Mouse (Mus musculus) intestine, postnatal 0 days (tissue): ENCODE data around the gene En1. TPM values are rescaled to one million over a fixed set of nuclear protein-coding genes. Genes with fewer than 3 reads are reported as not detected.
A peak's percentile ranks its signal among the peaks of the same experiment; 100 is the strongest.

Experiments
- ATAC-seq: fragments of 200-750 bp; cut with Nextera tagmentation; 2 replicates; pipeline ENCODE4 v1.8.0; 2017; ENCODE audit warnings: mild to moderate bottlenecking, moderate TSS enrichment, moderate library complexity
- H3K27ac ChIP-seq: fragments of 300-500 bp; sonication (generic); 2 replicates; pipeline ENCODE4 v1.5.1; 2014; ENCODE audit warnings: mild to moderate bottlenecking, low read depth, low read length, moderate library complexity
- H3K27me3 ChIP-seq: fragments of 300-500 bp; sonication (generic); replicated peaks from 2 replicates; pipeline ENCODE4 v1.6.1; 2014; ENCODE audit warnings: low read length, mixed read lengths; ENCODE audit not compliant: control insufficient read depth, insufficient read depth
- H3K36me3 ChIP-seq: fragments of 300-500 bp; sonication (generic); 2 replicates; pipeline ENCODE4 v1.6.1; 2014; ENCODE audit warnings: mild to moderate bottlenecking, moderate library complexity; ENCODE audit not compliant: control insufficient read depth, insufficient read depth
- H3K4me1 ChIP-seq: fragments of 300-500 bp; sonication (generic); replicated peaks from 2 replicates; pipeline ENCODE4 v1.6.1; 2014; ENCODE audit warnings: antibody characterized with exemption, low read length, mixed read lengths; ENCODE audit not compliant: control insufficient read depth, insufficient read depth
- H3K4me2 ChIP-seq: fragments of 300-500 bp; sonication (generic); replicated peaks from 2 replicates; pipeline ENCODE4 v1.6.1; 2014; ENCODE audit warnings: low read depth, mild to moderate bottlenecking, moderate library complexity
- H3K4me3 ChIP-seq: fragments of 300-500 bp; sonication (generic); 2 replicates; pipeline ENCODE4 v1.5.1; 2014; ENCODE audit warnings: low read depth, low read length
- H3K9ac ChIP-seq: fragments of 300-500 bp; sonication (generic); 2 replicates; pipeline ENCODE4 v1.6.1; 2014; ENCODE audit warnings: mild to moderate bottlenecking, low read depth, low read length
- H3K9me3 ChIP-seq: fragments of 300-500 bp; sonication (generic); 2 replicates; pipeline ENCODE4 v1.6.1; 2016; ENCODE audit warnings: mixed run types; ENCODE audit not compliant: control insufficient read depth
- CTCF ChIP-seq: sonication (generic); IDR thresholded peaks from 2 replicates; pipeline ENCODE4 v1.5.1; 2016; ENCODE audit warnings: low read depth, mild to moderate bottlenecking, control low read depth, antibody characterized with exemption, moderate library complexity
- WGBS: fragments of 180-500 bp; shearing (Covaris S2); extraction: QIAGEN DNeasy Blood & Tissue Kit; methylation state at CpG from one replicate; pipeline ENCODE4 v1.1.7; 2014; 5-methylcytosine and 5-hydroxymethylcytosine counted together
- polyA plus RNA-seq: library from polyadenylated mRNA; unstranded; fragments of >200 nt; fragmentation: Nextera tagmentation; extraction: Ambion mirVana; gene quantifications from 2 replicates; pipeline ENCODE4 v1.2.1, GENCODE M21; 2015

The En1 gene
- polyA plus RNA-seq, 1 experiment from 2014 or later: not detected

DNA sequence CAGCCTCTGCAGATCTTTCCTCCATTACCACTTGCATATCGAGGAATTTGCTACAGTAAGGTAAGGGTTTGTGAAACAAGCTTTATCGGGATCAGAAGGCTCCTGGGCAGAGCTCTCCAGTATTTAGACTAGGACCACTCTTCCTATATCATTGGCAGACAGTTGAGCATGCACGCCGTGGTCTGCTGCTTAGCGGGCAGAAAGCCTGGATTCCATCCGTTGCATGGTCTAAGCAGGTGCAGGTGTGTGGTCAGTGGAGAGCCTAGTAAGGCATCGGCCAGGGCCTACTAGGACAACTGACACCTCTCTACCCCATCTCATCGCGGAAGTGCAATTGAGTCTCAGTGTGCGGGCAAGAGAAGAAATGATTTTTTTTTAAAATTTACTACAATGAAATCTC lies 41.2 kb downstream of the En1 start:
- no peaks in the 10 kb centered on the region for H3K36me3 ChIP-seq
- H3K4me3 ChIP-seq: no peak overlapping the region
- ATAC-seq: no peak
- no peak for TF ChIP-seq CTCF
- H3K9ac ChIP-seq: no peak overlapping the region
- 0 out of 2 replicates have a peak overlapping the region, but pooled peaks have one; percentile 30 for H3K4me2 ChIP-seq
- H3K9me3 ChIP-seq: no peaks in the 10 kb centered on the region
- WGBS: 24% methylated on average over 10 of the region's 10 CpGs
- no peaks in the 10 kb centered on the region for H3K27me3 ChIP-seq
- H3K27ac ChIP-seq: no peak overlapping the region
- no peaks in the 10 kb centered on the region for H3K4me1 ChIP-seq

DNA sequence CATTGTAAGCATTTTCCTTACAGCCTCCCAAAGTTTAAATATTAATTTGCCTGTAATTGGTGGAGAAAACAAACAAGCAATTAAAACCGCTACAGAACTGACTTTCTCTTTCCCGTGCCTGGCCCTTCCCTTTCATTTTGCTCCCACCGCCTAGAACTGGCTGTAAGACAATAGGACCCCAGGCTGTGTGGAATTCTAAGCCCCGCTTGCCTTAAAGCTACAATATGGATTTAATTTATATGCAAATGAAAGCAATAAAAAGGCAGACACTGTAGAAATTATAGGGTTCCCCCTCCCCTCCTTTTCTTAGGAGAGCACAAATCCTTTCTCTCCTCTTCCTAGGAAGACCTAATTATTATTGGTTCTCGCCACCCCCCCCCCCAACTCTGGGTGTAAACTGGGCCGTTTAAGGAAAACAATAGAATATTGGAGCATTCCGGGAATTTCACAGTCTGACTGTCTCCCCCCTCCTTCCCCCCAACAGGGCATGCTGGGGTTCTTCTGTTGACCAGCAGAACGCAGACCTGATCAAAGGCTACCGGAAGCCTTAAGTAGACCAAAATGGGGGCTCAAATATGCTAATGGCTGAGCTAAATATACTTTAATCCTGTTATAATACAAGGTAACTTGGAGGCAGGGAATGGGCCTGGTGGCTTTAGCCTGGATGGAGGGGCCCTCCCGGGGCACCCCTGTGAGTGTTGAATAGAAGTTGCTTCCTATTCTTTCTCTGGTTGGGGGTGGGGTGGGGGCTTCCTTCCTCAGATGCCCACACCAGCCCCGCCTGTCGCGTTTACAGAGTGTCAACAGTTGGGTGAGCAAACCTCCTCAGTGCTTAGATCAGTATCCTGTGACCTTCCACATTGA lies 41.9 kb downstream of the En1 start:
- Histone ChIP-seq H3K4me3 (no peak overlapping the region), H3K9ac (no peak overlapping the region), H3K36me3 (no peaks in the 10 kb centered on the region), H3K4me2 (peak overlapping the region; percentile 30; the same call in 1 of the 2 replicates), H3K27me3 (no peaks in the 10 kb centered on the region), H3K27ac (no peak overlapping the region), H3K4me1 (no peaks in the 10 kb centered on the region), H3K9me3 (no peaks in the 10 kb centered on the region)
- no peak for ATAC-seq
- TF ChIP-seq CTCF: no peak
- WGBS: 20% methylated on average over 13 of the region's 13 CpGs

DNA sequence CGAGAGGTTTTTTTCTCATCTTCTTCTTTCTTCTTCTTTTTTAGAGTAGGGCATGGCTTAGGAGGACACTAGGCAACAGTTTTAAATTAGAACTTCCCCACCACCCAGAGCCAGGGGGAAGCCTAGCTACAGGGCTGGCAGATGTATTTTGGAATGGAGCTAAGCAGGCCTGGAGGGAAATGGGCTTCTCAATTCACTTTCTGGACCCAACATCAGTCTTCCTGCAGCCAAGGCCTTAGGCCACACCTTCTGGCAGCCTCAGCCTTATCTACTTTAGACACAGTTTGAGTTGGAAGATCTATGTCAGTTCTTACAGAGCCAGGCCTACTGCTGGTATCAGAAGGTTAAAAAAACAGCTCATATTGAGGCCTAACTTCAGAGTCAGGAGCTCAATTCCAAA lies 42.5 kb downstream of the En1 start:
- no peak for TF ChIP-seq CTCF
- Histone ChIP-seq H3K27me3 (no peaks in the 10 kb centered on the region), H3K27ac (no peak overlapping the region), H3K4me1 (no peaks in the 10 kb centered on the region), H3K9me3 (no peaks in the 10 kb centered on the region), H3K9ac (no peak overlapping the region), H3K4me3 (no peak overlapping the region), H3K4me2 (no peak overlapping the region), H3K36me3 (no peaks in the 10 kb centered on the region)
- ATAC-seq: no peak
- 82% methylated on average over 1 of the region's 1 CpGs for WGBS

DNA sequence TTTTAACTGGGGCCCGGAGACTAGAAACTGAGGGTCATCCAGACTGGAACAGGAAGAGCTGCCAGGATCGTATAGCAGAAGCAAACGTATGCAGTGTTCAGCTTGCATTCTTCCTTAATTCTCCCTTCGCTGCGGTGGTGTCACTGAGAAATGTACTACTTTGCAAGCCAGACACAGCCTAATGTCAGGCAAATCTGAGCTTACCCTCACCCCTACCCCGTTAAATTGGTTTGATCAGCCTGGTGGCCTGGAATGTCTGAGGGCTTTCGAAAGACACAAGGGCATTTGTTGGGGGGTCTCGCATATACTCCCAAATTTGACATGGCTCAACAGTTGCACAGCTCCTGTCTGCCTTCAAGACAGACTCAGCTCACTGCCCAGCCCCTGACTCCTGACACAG lies 47.9 kb downstream of the En1 start:
- no peak for TF ChIP-seq CTCF
- Histone ChIP-seq H3K4me1 (no peaks in the 10 kb centered on the region), H3K27ac (no peak overlapping the region), H3K36me3 (no peaks in the 10 kb centered on the region), H3K27me3 (no peaks in the 10 kb centered on the region), H3K9ac (no peak overlapping the region), H3K9me3 (no peaks in the 10 kb centered on the region), H3K4me3 (no peak overlapping the region), H3K4me2 (no peak overlapping the region)
- no peak for ATAC-seq
- WGBS: 72% methylated on average over 8 of the region's 8 CpGs

DNA sequence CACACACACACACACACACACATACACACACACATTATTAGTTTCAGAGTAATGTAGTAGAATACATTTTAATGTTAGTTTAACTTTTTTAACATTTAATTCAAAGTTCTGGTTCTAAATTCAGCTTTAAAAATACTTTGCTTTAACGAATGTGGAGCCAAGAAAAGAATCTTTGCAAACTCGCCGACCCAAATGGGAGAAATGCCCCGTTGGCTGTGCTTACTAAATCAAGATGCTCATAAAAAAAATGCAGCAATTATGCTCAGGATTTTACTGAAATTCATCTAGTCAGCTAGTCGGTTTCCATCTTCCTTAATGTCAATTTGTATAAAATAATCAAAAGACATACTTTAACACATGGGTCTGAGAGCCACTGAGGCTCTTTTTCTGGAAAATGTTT lies 49.8 kb downstream of the En1 start:
- H3K4me3 ChIP-seq: no peak overlapping the region
- WGBS: 78% methylated on average over 5 of the region's 5 CpGs
- H3K9me3 ChIP-seq: no peaks in the 10 kb centered on the region
- no peaks in the 10 kb centered on the region for H3K36me3 ChIP-seq
- no peak overlapping the region for H3K4me2 ChIP-seq
- no peaks in the 10 kb centered on the region for H3K27me3 ChIP-seq
- no peak for ATAC-seq
- no peaks in the 10 kb centered on the region for H3K4me1 ChIP-seq
- no peak overlapping the region for H3K9ac ChIP-seq
- no peak overlapping the region for H3K27ac ChIP-seq
- no peak for TF ChIP-seq CTCF

DNA sequence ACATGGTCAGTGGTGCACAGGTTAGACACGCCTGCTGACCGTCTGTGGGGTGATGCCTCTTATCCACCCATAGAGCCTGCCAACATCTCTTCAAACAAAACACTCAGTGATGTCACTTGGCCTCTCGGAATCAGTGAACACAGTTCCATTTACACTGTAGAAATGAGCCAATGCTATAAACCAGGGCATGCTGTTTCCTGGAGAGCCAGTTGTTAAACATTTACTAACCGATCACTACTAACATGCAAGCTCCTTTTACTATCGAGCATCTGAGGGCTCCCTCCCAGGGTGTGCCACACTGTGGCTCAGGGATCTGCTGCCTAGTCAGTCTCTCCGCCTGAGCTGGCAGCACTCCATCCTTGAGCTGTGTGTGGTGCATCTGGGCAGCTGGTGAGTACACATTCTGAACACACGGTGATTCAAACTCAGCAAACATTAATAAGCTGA lies 52.8 kb downstream of the En1 start:
- H3K4me2 ChIP-seq: no peak overlapping the region
- TF ChIP-seq CTCF: no peak
- H3K9me3 ChIP-seq: no peaks in the 10 kb centered on the region
- ATAC-seq: peak; percentile 66
- no peaks in the 10 kb centered on the region for H3K36me3 ChIP-seq
- H3K4me1 ChIP-seq: no peaks in the 10 kb centered on the region
- 29% methylated on average over 7 of the region's 7 CpGs for WGBS
- H3K9ac ChIP-seq: no peak overlapping the region
- H3K4me3 ChIP-seq: no peak overlapping the region
- no peak overlapping the region for H3K27ac ChIP-seq
- H3K27me3 ChIP-seq: no peaks in the 10 kb centered on the region

Other genes with a start within 250 kb of the En1 start
- 0.08 and 0.26 TPM in 2 replicates for gene Marco, start 97.4 kb upstream of the En1 start, polyA plus RNA-seq